Mouse (Mus musculus) lung, postnatal 4 days (tissue): ENCODE measurements around the gene Gm4565.
"Not testable (repeated sequence)": the region's sequence is repeated elsewhere in the genome, so short reads cannot be mapped to it uniquely, and the experiment has no call there.

Experiments
- DNase-seq, 2 experiments: peaks; one replicate each; pipeline ENCODE4 v3.0.0; 2021

The Gm4565 gene

GRCm38 (mm10) chr7:22588027-22588426 lies at the start of gene Gm4565:
Gene Gm4565, minus strand, starts transcription at chr7:22588127.
- not testable (repeated sequence) for DNase-seq

- DNase-seq: not testable (repeated sequence)
Measured at GRCm38 (mm10) chr7:22565243-22565642, 22.7 kb downstream of the Gm4565 start, which contains the start of gene Gm4201. Gene Gm4201, minus strand, starts transcription at chr7:22565343.

GRCm38 (mm10) chr7:22534787-22535186 lies 53.1 kb downstream of the Gm4565 start, which contains the start of gene Gm8677:
Gene Gm8677, minus strand, starts transcription at chr7:22534887.
- not testable (repeated sequence) for DNase-seq
